19 mouse cellular contexts compared by ENCODE assay signal in genomic region chr13:99563021-99563420, GRCm38 (mm10). TPM values are rescaled to one million over a fixed set of nuclear protein-coding genes. Genes with fewer than 3 reads are reported as not detected.
DNase-seq lines count a peak whose midpoint lies in the region; ATAC-seq and TF ChIP-seq lines count a peak whose summit lies in the region.
"Had no signal": no experiment of that assay in that cellular context is flagged by ENCODE, and none has a peak within 500 bp of the region (broad histone marks: within the 10 kb centered on the region; RNA-seq: fewer than 3 reads in every experiment).

No protein-coding gene starts in this region.

- no peak for ATAC-seq in hindbrain, embryonic 14.5 days (ENCODE audit: low FRiP score)
- ATAC-seq in hindbrain, embryonic 11.5 days (ENCODE audit: low FRiP score): no peak
- ATAC-seq: midbrain, embryonic 16.5 days had no signal

- no peak overlapping the region for H3K9ac ChIP-seq in hindbrain, embryonic 14.5 days
- H3K9ac ChIP-seq in hindbrain, embryonic 11.5 days (ENCODE audit: low read depth, low read length): no peak overlapping the region
- H3K9ac ChIP-seq: heart, embryonic 12.5 days; limb, embryonic 15.5 days; liver, embryonic 15.5 days had no signal

- no peak for TF ChIP-seq POLR2A in brain, embryonic 14.5 days (IDR thresholded peaks at IDR 0.05; ENCODE audit: borderline replicate concordance, extremely low read depth, insufficient read depth, insufficient read length, poor library complexity, severe bottlenecking)

- no peaks in the 10 kb centered on the region for H3K27me3 ChIP-seq in hindbrain, embryonic 14.5 days (ENCODE audit: control insufficient read depth, insufficient read depth, low read length)
- no peaks in the 10 kb centered on the region for H3K27me3 ChIP-seq in hindbrain, embryonic 11.5 days (ENCODE audit: control insufficient read depth, insufficient read depth, low read length)
- H3K27me3 ChIP-seq: limb, embryonic 15.5 days; liver, embryonic 15.5 days had no signal

- H3K4me3 ChIP-seq in hindbrain, embryonic 14.5 days (replicated peaks; ENCODE audit: low read length): no peak overlapping the region
- H3K4me3 ChIP-seq in hindbrain, embryonic 11.5 days (ENCODE audit: low read depth, low read length): no peak overlapping the region
- H3K4me3 ChIP-seq: erythroblast, embryonic 14.5 days; heart, embryonic 12.5 days; layer of hippocampus, adult 2 months; limb, embryonic 15.5 days; liver, embryonic 15.5 days had no signal

- WGBS in hindbrain, embryonic 14.5 days: 49% methylated on average over 3 of the region's 3 CpGs
- 61% methylated on average over 3 of the region's 3 CpGs for WGBS in hindbrain, embryonic 11.5 days

- H3K9me3 ChIP-seq in hindbrain, embryonic 14.5 days (ENCODE audit: control insufficient read depth, low read length): no peaks in the 10 kb centered on the region
- no peaks in the 10 kb centered on the region for H3K9me3 ChIP-seq in hindbrain, embryonic 11.5 days (ENCODE audit: control insufficient read depth, low read length)
- H3K9me3 ChIP-seq: heart, embryonic 12.5 days; limb, embryonic 15.5 days; liver, embryonic 15.5 days had no signal

- H3K4me1 ChIP-seq in hindbrain, embryonic 14.5 days (replicated peaks; ENCODE audit: control insufficient read depth, insufficient read depth, low read length): peaks cover 21% of the 10 kb centered on the region
- H3K4me1 ChIP-seq in hindbrain, embryonic 11.5 days (replicated peaks; ENCODE audit: control insufficient read depth, insufficient read depth, low read length): peaks cover 2% of the 10 kb centered on the region; the same call in 1 of the 2 replicates
- H3K4me1 ChIP-seq: liver, embryonic 15.5 days had no signal

- TF ChIP-seq CTCF in brain, embryonic 14.5 days (IDR thresholded peaks at IDR 0.05; ENCODE audit: borderline replicate concordance, extremely low read depth, insufficient read depth, insufficient read length): no peak

- H3K4me2 ChIP-seq in hindbrain, embryonic 14.5 days (replicated peaks): no peak overlapping the region
- H3K4me2 ChIP-seq in hindbrain, embryonic 11.5 days (replicated peaks; ENCODE audit: low read depth, low read length): no peak overlapping the region
- H3K4me2 ChIP-seq: heart, embryonic 12.5 days; limb, embryonic 15.5 days; liver, embryonic 15.5 days had no signal

- no peak overlapping the region for H3K27ac ChIP-seq in hindbrain, embryonic 14.5 days
- H3K27ac ChIP-seq in hindbrain, embryonic 11.5 days (ENCODE audit: low read depth, low read length): no peak overlapping the region
- H3K27ac ChIP-seq: limb, embryonic 15.5 days; liver, embryonic 15.5 days had no signal

- no peaks in the 10 kb centered on the region for H3K36me3 ChIP-seq in hindbrain, embryonic 14.5 days (replicated peaks; ENCODE audit: control insufficient read depth, insufficient read depth)
- no peaks in the 10 kb centered on the region for H3K36me3 ChIP-seq in hindbrain, embryonic 11.5 days (ENCODE audit: control insufficient read depth, insufficient read depth, low read length)
- H3K36me3 ChIP-seq: heart, embryonic 12.5 days; limb, embryonic 15.5 days; liver, embryonic 15.5 days had no signal

- DNase-seq in hindbrain, embryonic 14.5 days (ENCODE audit: low spot score): peak; percentile 32
- DNase-seq in hindbrain, embryonic 11.5 days (ENCODE audit: low spot score): no peak
- DNase-seq in brain, embryonic 14.5 days (ENCODE audit: low read depth): peak; percentile 63
- DNase-seq in cerebellum, adult 11-12 months: peak; percentile 62
- DNase-seq in cerebellum, postnatal 14 days: peak; percentile 66 to 79
- DNase-seq in urinary bladder, adult 18-20 months (ENCODE audit: low spot score in 2 of 2): no peak
- DNase-seq in lung, adult 18-20 months: no peak
- DNase-seq: adrenal gland, adult 2 months; kidney, adult 18-20 months; kidney, postnatal 14 days; layer of hippocampus, postnatal 36 days; lung, postnatal 14 days; thymus, postnatal 25 days had no signal

RNA-seq across cellular contexts. Expression of gene Map1b, which starts 46.7 kb away (rescaled TPM):
- 2,185 and 2,283 TPM in 2 replicates for polyA plus RNA-seq in hindbrain, embryonic 14.5 days (2014; fragmentation: Nextera tagmentation; extraction: Ambion mirVana)
- polyA plus RNA-seq in hindbrain, embryonic 11.5 days (2014; fragmentation: Nextera tagmentation; extraction: Ambion mirVana): 1,051 and 1,521 TPM in 2 replicates
- 124 and 338 TPM in 2 replicates for polyA plus RNA-seq in brain, embryonic 14.5 days (2012; rRNA removed)
- polyA plus RNA-seq: erythroblast, embryonic 14.5 days had no signal

Comparison
In these comparisons a context has a peak if more than half of its experiments do, and no peak if none do; other contexts are left out.
1. DNase-seq: peak in hindbrain, embryonic 14.5 days (single experiment), brain, embryonic 14.5 days (single experiment), cerebellum, adult 11-12 months (single experiment) and cerebellum, postnatal 14 days (2 of 2); none in hindbrain, embryonic 11.5 days (single experiment), urinary bladder, adult 18-20 months (0 of 2) and lung, adult 18-20 months (0 of 2).